ENCODE assay signal across 20 mouse cellular contexts in the genomic region with DNA sequence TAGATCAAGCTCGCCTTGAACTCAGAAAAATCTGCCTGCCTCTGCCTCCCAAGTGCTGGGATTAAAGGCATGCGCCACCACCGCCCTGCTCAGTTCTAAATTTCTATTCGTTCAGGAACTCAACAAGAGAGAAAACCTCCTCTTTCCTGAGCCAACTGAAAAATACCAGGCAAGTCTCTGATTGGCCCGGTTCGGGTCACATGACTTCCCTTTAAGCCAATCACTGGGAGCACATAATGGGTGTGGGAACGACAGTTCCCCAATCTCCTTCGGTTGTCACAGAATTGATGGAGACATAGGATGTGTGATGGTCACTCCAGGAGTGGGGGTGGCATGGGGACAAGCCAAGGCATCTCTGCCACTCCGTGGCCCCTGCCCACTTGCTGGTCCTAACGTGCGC. TPM values are rescaled to one million over a fixed set of nuclear protein-coding genes. Genes with fewer than 3 reads are reported as not detected.
A peak's percentile ranks its signal among the peaks of the same experiment; 100 is the strongest.
DNase-seq lines count a peak whose midpoint lies in the region; TF ChIP-seq lines count a peak whose summit lies in the region.
"Had no signal": no experiment of that assay in that cellular context is flagged by ENCODE, and none has a peak within 500 bp of the region (broad histone marks: within the 10 kb centered on the region; RNA-seq: fewer than 3 reads in every experiment).

No protein-coding gene starts in this region.

- no peaks in the 10 kb centered on the region for H3K79me2 ChIP-seq in CH12.LX (replicated peaks; ENCODE audit: control insufficient read depth, extremely low read depth, insufficient read depth, poor library complexity, severe bottlenecking)

- peaks cover 19% of the 10 kb centered on the region for H3K4me1 ChIP-seq in testis, adult 2 months (ENCODE audit: control insufficient read depth, insufficient read depth, low read length)
- 0 out of 4 replicates have a peak, but pooled peaks cover 0 to 2% of the 10 kb centered on the region in 2 experiments for H3K4me1 ChIP-seq in CH12.LX (ENCODE audit: control insufficient read depth in 1 of 2, insufficient read depth in 2 of 2)
- H3K4me1 ChIP-seq: forebrain, embryonic 13.5 days had no signal

- H3K9me3 ChIP-seq in CH12.LX (replicated peaks; ENCODE audit: low read length): peaks cover 32% of the 10 kb centered on the region

- no peak for TF ChIP-seq EP300 in CH12.LX (IDR thresholded peaks at IDR 0.05; ENCODE audit: low read length)

- TF ChIP-seq RAD21 in CH12.LX (IDR thresholded peaks at IDR 0.05; ENCODE audit: low read depth, low read length): no peak

- dilution Hi-C loops in CH12.LX (cut with MboI; ENCODE audit: extremely low pct_ligation_motif_present, extremely low pct_unique_long_range_greater_than_20kb, low sequenced_read_pairs): no loop called here

- in situ Hi-C loops in CH12.LX (cut with MboI; ENCODE audit: low pct_ligation_motif_present, low pct_unique_long_range_greater_than_20kb, low sequenced_read_pairs): no loop called here

- no peak overlapping the region for H3K9ac ChIP-seq in CH12.LX (ENCODE audit: insufficient read depth, low read depth)
- H3K9ac ChIP-seq: forebrain, embryonic 13.5 days; hindbrain, embryonic 12.5 days had no signal

- no peak overlapping the region for H3K4me2 ChIP-seq in CH12.LX (ENCODE audit: insufficient read depth, low read depth, poor library complexity, severe bottlenecking)
- H3K4me2 ChIP-seq: forebrain, embryonic 13.5 days; heart, embryonic 11.5 days; hindbrain, embryonic 12.5 days had no signal

- H3K4me3 ChIP-seq in testis, adult 2 months (ENCODE audit: control insufficient read depth, low read depth, low read length): peak overlapping the region; percentile 88
- no peak overlapping the region for H3K4me3 ChIP-seq in CH12.LX (replicated peaks in 1 of 3; ENCODE audit: low read depth in 2 of 3, low read length in 2 of 3, poor library complexity in 1 of 3)
- H3K4me3 ChIP-seq: forebrain, embryonic 10.5 days; forebrain, embryonic 13.5 days; hindbrain, embryonic 12.5 days had no signal

- H3K36me3 ChIP-seq in testis, adult 2 months (ENCODE audit: control insufficient read depth, insufficient read depth, low read length): no peaks in the 10 kb centered on the region
- no peaks in the 10 kb centered on the region for H3K36me3 ChIP-seq in CH12.LX (replicated peaks in 1 of 2; ENCODE audit: control insufficient read depth in 1 of 2, insufficient read depth in 1 of 2, low read length in 1 of 2)

- no peaks in the 10 kb centered on the region for H3K27me3 ChIP-seq in testis, adult 2 months (ENCODE audit: control insufficient read depth, insufficient read depth, low read length)
- H3K27me3 ChIP-seq in CH12.LX (replicated peaks): peaks cover 45% of the 10 kb centered on the region
- H3K27me3 ChIP-seq: forebrain, embryonic 13.5 days; hindbrain, embryonic 12.5 days; Patski had no signal

- intact Hi-C loops in left cerebral cortex, postnatal 10 days (cut with DNase I): no loop called here

- TF ChIP-seq CTCF in testis, adult 2 months (IDR thresholded peaks at IDR 0.05; ENCODE audit: control insufficient read depth, insufficient read depth, insufficient replicate concordance, low read depth, low read length): no peak
- no peak for TF ChIP-seq CTCF in CH12.LX (conservative IDR thresholded peaks at IDR 0.05 in 1 of 2, IDR thresholded peaks at IDR 0.05 in 1 of 2; ENCODE audit: low read depth in 2 of 2, low read length in 2 of 2)

- H3K27ac ChIP-seq in testis, adult 2 months (ENCODE audit: control insufficient read depth, insufficient read depth, low read depth, low read length): peak overlapping the region; percentile 94
- H3K27ac ChIP-seq in CH12.LX (ENCODE audit: insufficient read depth, low read depth): no peak overlapping the region
- H3K27ac ChIP-seq: forebrain, embryonic 10.5 days; forebrain, embryonic 13.5 days; hindbrain, embryonic 12.5 days; hindbrain, postnatal 0 days had no signal

- no peak for DNase-seq in testis, postnatal 10 days (ENCODE audit: low spot score)
- DNase-seq in CH12.LX (ENCODE audit: extremely low read depth): no peak
- peak; percentile 80 for DNase-seq in R1 (ENCODE audit: low read depth, low spot score)
- DNase-seq in left cerebral cortex, postnatal 10 days (ENCODE audit: extremely low spot score in 1 of 2, low spot score in 2 of 2): no peak
- no peak for DNase-seq in adrenal gland, adult 8-10 months
- DNase-seq: adrenal gland, postnatal 10 days; B cell, adult 2 months; cerebellum, adult 18-20 months; cerebellum, adult 9-10 months; cerebellum, postnatal 14 days; gastrocnemius, postnatal 10 days; heart, adult 11 months had no signal

- TF ChIP-seq POLR2A in testis, adult 2 months (IDR thresholded peaks at IDR 0.05; ENCODE audit: control insufficient read depth, low read depth, low read length): 0 out of 2 replicates have a peak, but pooled peaks have one; percentile 11
- no peak for TF ChIP-seq POLR2A in CH12.LX (IDR thresholded peaks at IDR 0.05; ENCODE audit: low read depth, low read length)

TF ChIP-seq in CH12.LX, 34 proteins besides CTCF, POLR2A, EP300 and RAD21:
- TF ChIP-seq USF2 (conservative IDR thresholded peaks at IDR 0.05; ENCODE audit: low read depth, low read length) (peak; percentile 53), USF1 (IDR thresholded peaks at IDR 0.05; ENCODE audit: low read depth, low read length) (peak; percentile 47; the same call in 1 of the 2 replicates), MXI1 (IDR thresholded peaks at IDR 0.05; ENCODE audit: low read depth, low read length) (no peak)

RNA-seq across cellular contexts. Expression of a gene that starts 24.8 kb away (rescaled TPM):
- polyA plus RNA-seq in testis, adult 2 months (2012; rRNA removed): 7.5 and 9.1 TPM in 2 replicates
- total RNA-seq in CH12.LX (2012; rRNA removed) (0.17 TPM in 1 of 2 replicates, not detected in the other), CH12.LX (2014; rRNA removed) (not detected in 2 replicates)
- not detected in 2 replicates for polyA plus RNA-seq in CH12.LX (2012; ENCODE audit: insufficient read length, low read depth)
- 100 to 1,000 TPM; 180 to 194 TPM for total RNA-seq in left cerebral cortex, postnatal 10 days (2021)
- total RNA-seq in adrenal gland, adult 8-10 months (2022): 10 to 100 TPM; 25.7 to 41.7 (median 33.2) TPM
- total RNA-seq: hematopoietic stem cell, adult 5-6 weeks had no signal

Comparison
In these comparisons a context has a peak if more than half of its experiments do, and no peak if none do; other contexts are left out.
1. RNA of a gene that starts 24.8 kb away (total RNA-seq): 180 to 194 TPM in left cerebral cortex, postnatal 10 days and 25.7 to 41.7 TPM in adrenal gland, adult 8-10 months; 0.17 TPM in CH12.LX; every median in the first group is over 10 times any median in the second.